Mouse (Mus musculus): ENCODE measurements around the gene Idnk.

Idnk gene

GRCm38 (mm10) chr13:58192146-58192545 lies 34.7 kb downstream of the Idnk start:
- no peak for DNase-seq (ENCODE audit: low spot score in 2 of 2)

- no peak for DNase-seq (ENCODE audit: low spot score in 2 of 2)
Observed at GRCm38 (mm10) chr13:58193221-58193620, 35.8 kb downstream of the Idnk start.

- DNase-seq (ENCODE audit: low spot score in 2 of 2): no peak
Observed at GRCm38 (mm10) chr13:58194908-58195307, 37.5 kb downstream of the Idnk start.

GRCm38 (mm10) chr13:58197211-58197610 lies 39.8 kb downstream of the Idnk start:
- no peak for DNase-seq (ENCODE audit: low spot score in 2 of 2)

- DNase-seq (ENCODE audit: low spot score in 2 of 2): no peak
Observed at GRCm38 (mm10) chr13:58197981-58198640, 40.7 kb downstream of the Idnk start.

- no peak for DNase-seq (ENCODE audit: low spot score in 2 of 2)
Observed at GRCm38 (mm10) chr13:58201343-58201742, 43.9 kb downstream of the Idnk start.

GRCm38 (mm10) chr13:58201908-58202307 lies 44.5 kb downstream of the Idnk start:
- no peak for DNase-seq (ENCODE audit: low spot score in 2 of 2)

- DNase-seq (ENCODE audit: low spot score in 2 of 2): no peak
Observed at GRCm38 (mm10) chr13:58202903-58203302, 45.5 kb downstream of the Idnk start.

- no peak for DNase-seq (ENCODE audit: low spot score in 2 of 2)
Observed at GRCm38 (mm10) chr13:58204202-58204601, 46.8 kb downstream of the Idnk start.

- DNase-seq (ENCODE audit: low spot score in 2 of 2): no peak
Observed at GRCm38 (mm10) chr13:58204986-58205385, 47.5 kb downstream of the Idnk start.

- DNase-seq (ENCODE audit: low spot score in 2 of 2): no peak
Observed at GRCm38 (mm10) chr13:58206084-58206483, 48.6 kb downstream of the Idnk start.

GRCm38 (mm10) chr13:58210441-58210840 lies 53.0 kb downstream of the Idnk start:
- no peak for DNase-seq (ENCODE audit: low spot score in 2 of 2)

GRCm38 (mm10) chr13:58212530-58212929 lies 55.1 kb downstream of the Idnk start:
- no peak for DNase-seq (ENCODE audit: low spot score in 2 of 2)

- no peak for DNase-seq (ENCODE audit: low spot score in 2 of 2)
Observed at GRCm38 (mm10) chr13:58213801-58214200, 56.4 kb downstream of the Idnk start.
